Mouse (Mus musculus) forebrain, postnatal 0 days (tissue): Measurements from ENCODE around the gene Txnip. TPM values are rescaled to one million over a fixed set of nuclear protein-coding genes. Genes with fewer than 3 reads are reported as not detected.

Experiments used
- ATAC-seq: fragments of 200-750 bp; cut with Nextera tagmentation; 2 replicates; pipeline ENCODE4 v1.8.0; 2017; ENCODE audit warnings: mild to moderate bottlenecking, moderate library complexity
- DNase-seq: peaks from one replicate; pipeline ENCODE4 v3.0.0-alpha.2; 2015
- H3K27ac ChIP-seq: fragments of 300-500 bp; sonication (generic); 2 replicates; pipeline ENCODE4 v1.5.1; 2014; ENCODE audit warnings: low read depth, mild to moderate bottlenecking, antibody characterized with exemption, low read length, moderate library complexity, mixed read lengths
- H3K27me3 ChIP-seq: fragments of 300-500 bp; sonication (generic); 2 replicates; pipeline ENCODE4 v1.6.1; 2014; ENCODE audit warnings: mild to moderate bottlenecking, low read length, mixed read lengths; ENCODE audit not compliant: insufficient read depth
- H3K36me3 ChIP-seq: fragments of 300-500 bp; sonication (generic); 2 replicates; pipeline ENCODE4 v1.6.1; 2014; ENCODE audit warnings: mild to moderate bottlenecking, moderate library complexity; ENCODE audit not compliant: insufficient read depth
- H3K4me1 ChIP-seq: fragments of 300-500 bp; sonication (generic); 2 replicates; pipeline ENCODE4 v1.6.1; 2014; ENCODE audit warnings: antibody characterized with exemption; ENCODE audit not compliant: insufficient read depth
- H3K4me2 ChIP-seq: fragments of 300-500 bp; sonication (generic); 2 replicates; pipeline ENCODE4 v1.6.1; 2014; ENCODE audit warnings: low read depth, mild to moderate bottlenecking, moderate library complexity
- H3K4me3 ChIP-seq: fragments of 300-500 bp; sonication (generic); 2 replicates; pipeline ENCODE4 v1.5.1; 2014; ENCODE audit warnings: low read depth, low read length, mixed read lengths
- H3K9ac ChIP-seq: fragments of 300-500 bp; sonication (generic); 2 replicates; pipeline ENCODE4 v1.6.1; 2014; ENCODE audit warnings: mild to moderate bottlenecking
- H3K9me3 ChIP-seq: fragments of 300-500 bp; sonication (generic); 2 replicates; pipeline ENCODE4 v1.6.1; 2016; ENCODE audit warnings: low read length
- CTCF ChIP-seq: sonication (generic); IDR thresholded peaks from 2 replicates; pipeline ENCODE4 v1.5.1; 2016; ENCODE audit warnings: antibody characterized with exemption, control low read depth, low read depth
- WGBS: fragments of 180-500 bp; shearing (Covaris S2); extraction: QIAGEN DNeasy Blood & Tissue Kit; methylation state at CpG from one replicate; pipeline ENCODE4 v1.1.7; 2014; 5-methylcytosine and 5-hydroxymethylcytosine counted together
- polyA plus RNA-seq: library from polyadenylated mRNA; unstranded; fragments of >200 nt; fragmentation: Nextera tagmentation; extraction: Ambion mirVana; gene quantifications from 2 replicates; pipeline ENCODE4 v1.2.1, GENCODE M21; 2015
- total RNA-seq: library from RNA; depleted of rRNA; stranded (reverse); fragments of >200 nt; gene quantifications from 2 replicates; pipeline ENCODE4 v1.2.3, GENCODE M21; 2014

The Txnip gene
- total and polyA plus RNA-seq, 2 experiments from 2014 or later, result 116 to 176 TPM

DNA sequence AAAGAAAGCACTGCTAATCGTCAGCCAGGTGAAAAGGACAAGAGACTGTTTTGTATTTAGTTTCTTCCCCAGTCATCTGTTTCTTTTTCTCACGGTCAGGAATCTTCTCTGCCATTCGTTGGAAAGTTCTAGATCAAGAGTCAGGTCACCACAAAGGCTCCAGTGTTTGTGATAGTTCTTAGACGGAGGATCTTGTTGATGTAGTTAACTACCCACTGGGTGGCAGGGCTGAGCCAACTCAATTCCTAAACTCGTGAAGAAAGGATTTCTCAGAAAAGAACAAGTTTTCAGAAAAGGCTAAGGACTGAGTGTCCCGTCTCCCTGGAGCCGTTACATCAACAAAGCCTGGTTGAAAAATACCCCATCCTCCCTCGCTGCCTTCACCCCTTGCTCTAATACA, 6.6 kb upstream of the Txnip start:
- Histone ChIP-seq H3K27ac (no peak overlapping the region; the same call in 1 of the 2 replicates), H3K9me3 (no peaks in the 10 kb centered on the region), H3K27me3 (no peaks in the 10 kb centered on the region), H3K4me1 (peaks cover under 1% of the 10 kb centered on the region; the same call in 1 of the 2 replicates), H3K4me2 (no peak overlapping the region), H3K4me3 (no peak overlapping the region), H3K36me3 (no peaks in the 10 kb centered on the region), H3K9ac (no peak overlapping the region)
- ATAC-seq, result peak; percentile 44; the same call in 1 of the 2 replicates
- peak; percentile 74 for DNase-seq
- WGBS, result 5% methylated on average over 8 of the region's 8 CpGs
- peak; percentile 72 for TF ChIP-seq CTCF

DNA sequence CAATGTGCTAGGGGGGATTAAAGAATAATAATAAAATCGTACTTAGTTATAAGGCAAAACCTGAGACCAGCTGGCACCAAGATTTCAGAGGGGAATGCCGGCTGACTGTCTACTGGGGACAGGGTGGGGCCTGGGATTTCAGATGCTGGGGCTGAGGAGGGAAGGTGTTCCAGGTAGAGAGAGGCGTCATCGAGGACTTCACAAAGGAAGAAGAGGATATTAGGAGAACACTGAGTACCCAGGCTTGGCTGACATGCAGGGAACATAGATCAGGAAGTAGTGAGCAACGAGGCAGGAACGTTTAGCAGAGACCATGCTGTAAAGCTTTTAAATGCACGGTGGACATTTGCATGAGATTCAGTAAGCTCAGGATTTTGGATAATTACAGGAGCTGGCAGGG, 5.9 kb upstream of the Txnip start:
- no peak for DNase-seq
- Histone ChIP-seq H3K4me3 (no peak overlapping the region), H3K27ac (no peak overlapping the region; the same call in 1 of the 2 replicates), H3K27me3 (no peaks in the 10 kb centered on the region), H3K4me2 (no peak overlapping the region), H3K9ac (no peak overlapping the region), H3K9me3 (no peaks in the 10 kb centered on the region), H3K4me1 (peaks cover 3% of the 10 kb centered on the region; the same call in 1 of the 2 replicates), H3K36me3 (no peaks in the 10 kb centered on the region)
- TF ChIP-seq CTCF, result no peak
- WGBS, result 74% methylated on average over 7 of the region's 7 CpGs
- ATAC-seq, result no peak

DNA sequence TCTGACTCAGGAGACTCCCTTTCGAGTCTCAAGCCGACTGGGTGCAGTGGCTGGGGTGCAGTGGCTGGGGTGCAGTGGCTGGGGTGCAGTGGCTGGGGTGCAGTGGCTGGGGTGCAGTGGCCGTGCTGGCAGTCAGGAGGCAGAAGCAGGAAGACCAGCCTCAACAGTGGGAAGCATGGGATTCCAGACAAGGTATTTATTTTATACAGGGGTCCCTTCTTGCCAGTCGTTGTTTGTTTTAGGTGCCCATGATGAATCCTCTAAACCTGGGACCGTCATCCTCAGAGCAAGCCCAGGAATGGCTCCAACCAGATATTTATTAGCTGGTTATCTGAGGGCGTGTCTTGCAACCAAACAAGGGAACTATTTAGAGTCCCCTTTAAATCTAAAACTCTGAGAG, 4.2 kb upstream of the Txnip start:
- no peak overlapping the region for H3K9ac ChIP-seq
- ATAC-seq (no peak), DNase-seq (no peak)
- H3K27me3 ChIP-seq, result no peaks in the 10 kb centered on the region
- H3K4me3 ChIP-seq, result no peak overlapping the region
- TF ChIP-seq CTCF, result no peak
- peaks cover 3% of the 10 kb centered on the region; the same call in 1 of the 2 replicates for H3K4me1 ChIP-seq
- WGBS, result 81% methylated on average over 6 of the region's 6 CpGs
- H3K9me3 ChIP-seq, result no peaks in the 10 kb centered on the region
- no peak overlapping the region for H3K4me2 ChIP-seq
- H3K36me3 ChIP-seq, result no peaks in the 10 kb centered on the region
- no peak overlapping the region for H3K27ac ChIP-seq

DNA sequence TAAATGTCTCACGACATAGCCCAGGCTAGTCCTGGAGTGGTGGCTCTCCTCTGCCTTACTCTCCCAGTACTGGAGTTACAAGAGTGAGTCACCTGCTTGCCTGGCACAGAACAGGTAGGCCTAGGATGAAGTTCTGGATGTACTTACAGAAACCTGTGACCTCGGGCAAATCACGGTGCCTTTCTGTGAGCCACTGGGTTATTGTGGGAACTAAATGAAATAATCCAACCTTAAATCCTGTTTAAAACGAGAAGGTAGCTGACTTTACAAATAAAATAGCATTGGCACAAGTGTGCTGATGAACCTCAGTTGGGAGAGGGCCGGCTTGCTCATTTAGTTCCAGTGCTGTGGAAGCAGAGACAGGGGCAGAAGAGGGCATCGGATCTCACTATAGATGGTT, 3.5 kb upstream of the Txnip start:
- H3K27ac ChIP-seq, result no peak overlapping the region
- H3K4me1 ChIP-seq, result peaks cover 9% of the 10 kb centered on the region; the same call in 1 of the 2 replicates
- no peaks in the 10 kb centered on the region for H3K36me3 ChIP-seq
- no peaks in the 10 kb centered on the region for H3K9me3 ChIP-seq
- no peak overlapping the region for H3K4me2 ChIP-seq
- 83% methylated on average over 6 of the region's 6 CpGs for WGBS
- ATAC-seq, result no peak
- no peak overlapping the region for H3K9ac ChIP-seq
- TF ChIP-seq CTCF, result no peak
- H3K27me3 ChIP-seq, result no peaks in the 10 kb centered on the region
- H3K4me3 ChIP-seq, result no peak overlapping the region
- DNase-seq, result no peak

DNA sequence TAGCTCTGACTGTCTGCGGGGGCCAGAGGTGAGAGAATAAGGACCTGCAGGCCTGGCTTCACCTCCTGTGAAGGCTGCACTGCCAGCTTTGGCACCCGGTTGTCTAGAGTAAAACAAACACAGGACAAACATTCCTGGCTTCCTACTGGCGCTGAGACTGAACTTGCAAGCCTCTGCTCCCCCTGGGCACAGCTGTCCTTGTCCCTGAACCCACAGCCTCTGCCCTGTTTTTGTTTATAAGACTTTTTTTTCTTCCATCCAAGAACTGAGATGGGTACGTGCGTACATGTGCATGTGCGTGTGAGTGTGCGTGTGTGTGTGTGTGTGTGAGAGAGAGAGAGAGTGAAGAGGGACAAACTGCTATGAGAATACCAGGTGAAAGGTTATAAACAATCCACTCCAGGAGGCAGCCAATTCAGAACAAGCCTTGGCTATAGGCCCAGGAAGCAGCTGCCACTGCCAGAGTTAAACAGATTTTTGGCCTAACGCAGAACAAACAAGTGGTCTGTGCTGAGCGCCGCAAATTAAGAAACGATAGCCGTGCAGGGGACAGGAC, 2.6 kb upstream of the Txnip start:
- Histone ChIP-seq H3K4me1 (peaks cover 18% of the 10 kb centered on the region; the same call in 1 of the 2 replicates), H3K4me2 (no peak overlapping the region), H3K36me3 (peaks cover 7% of the 10 kb centered on the region), H3K9ac (no peak overlapping the region), H3K4me3 (no peak overlapping the region), H3K27me3 (no peaks in the 10 kb centered on the region), H3K9me3 (no peaks in the 10 kb centered on the region), H3K27ac (peak overlapping the region; percentile 45)
- ATAC-seq (no peak), DNase-seq (peak; percentile 73)
- TF ChIP-seq CTCF, result no peak
- 17% methylated on average over 12 of the region's 12 CpGs for WGBS

DNA sequence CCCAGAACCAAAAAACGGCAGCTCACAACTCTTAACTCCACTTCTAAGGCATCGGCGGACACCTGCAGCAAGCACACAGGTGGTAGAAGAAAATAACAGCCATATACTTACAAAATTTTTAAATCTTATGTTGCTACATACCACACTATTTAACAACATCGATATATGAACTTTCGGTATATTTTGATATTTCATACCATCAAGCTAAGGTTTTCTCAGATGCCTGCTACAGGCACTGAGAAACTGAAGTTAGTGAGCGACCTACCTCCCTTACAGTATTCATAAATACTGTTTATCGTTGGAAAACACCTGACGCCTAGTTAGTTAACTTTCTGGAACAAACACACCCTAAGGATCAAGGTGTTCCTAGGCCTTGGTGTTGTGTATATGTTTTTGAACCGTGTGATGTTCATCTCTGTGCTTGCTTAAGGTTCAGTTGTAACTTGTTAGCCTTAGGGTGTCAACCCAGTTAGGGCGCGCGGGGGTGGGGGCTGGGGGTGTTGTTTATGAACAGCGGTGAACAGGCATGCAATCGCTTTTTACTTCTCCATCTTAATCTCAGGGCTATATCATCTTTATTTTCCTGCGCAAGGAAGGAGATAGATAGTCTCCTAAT, 1.6 kb upstream of the Txnip start:
- TF ChIP-seq CTCF, result no peak
- H3K4me2 ChIP-seq, result peak overlapping the region; percentile 81; the same call in 1 of the 2 replicates
- ATAC-seq, result no peak
- no peak overlapping the region for H3K4me3 ChIP-seq
- WGBS, result 87% methylated on average over 15 of the region's 15 CpGs
- no peaks in the 10 kb centered on the region for H3K9me3 ChIP-seq
- no peak for DNase-seq
- H3K27ac ChIP-seq, result no peak overlapping the region
- H3K4me1 ChIP-seq, result peaks cover 26% of the 10 kb centered on the region; the same call in 1 of the 2 replicates
- H3K27me3 ChIP-seq, result no peaks in the 10 kb centered on the region
- H3K9ac ChIP-seq, result no peak overlapping the region
- peaks cover 16% of the 10 kb centered on the region for H3K36me3 ChIP-seq
